Mouse (Mus musculus) ES-Bruce4 (cell line): ENCODE measurements around the gene Tcf7l2. TPM values are rescaled to one million over a fixed set of nuclear protein-coding genes. Genes with fewer than 3 reads are reported as not detected.

Experiments
- H3K27ac ChIP-seq: 2 replicates; pipeline ENCODE4 v1.5.1; 2012; ENCODE audit warnings: low read length, inconsistent platforms; ENCODE audit not compliant: insufficient read depth
- H3K27me3 ChIP-seq: 2 replicates; pipeline ENCODE4 v1.6.1; 2012; ENCODE audit warnings: mild to moderate bottlenecking, low read length, inconsistent platforms; ENCODE audit not compliant: control insufficient read depth, poor library complexity, insufficient read depth, severe bottlenecking
- H3K36me3 ChIP-seq: 2 replicates; pipeline ENCODE4 v1.6.1; 2012; ENCODE audit warnings: inconsistent platforms, mild to moderate bottlenecking, low read length, moderate library complexity; ENCODE audit not compliant: control insufficient read depth, poor library complexity, insufficient read depth, severe bottlenecking
- H3K4me1 ChIP-seq: one replicate; pipeline ENCODE4 v1.8.1; 2011; ENCODE audit warnings: low read length; ENCODE audit not compliant: control insufficient read depth, insufficient read depth
- H3K4me3 ChIP-seq: 2 replicates; pipeline ENCODE4 v1.5.1; 2011; ENCODE audit warnings: low read depth, mild to moderate bottlenecking, low read length
- H3K9ac ChIP-seq: 2 replicates; pipeline ENCODE4 v1.6.1; 2012; ENCODE audit warnings: low read depth, mild to moderate bottlenecking, inconsistent platforms; ENCODE audit not compliant: poor library complexity, severe bottlenecking
- H3K9me3 ChIP-seq: replicated peaks from 2 replicates; pipeline ENCODE4 v1.6.1; 2012; ENCODE audit warnings: mild to moderate bottlenecking, low read length, inconsistent platforms; ENCODE audit not compliant: control insufficient read depth, poor library complexity, insufficient read depth, severe bottlenecking
- CTCF ChIP-seq: IDR thresholded peaks from one replicate; pipeline ENCODE4 v1.8.1; 2011; ENCODE audit warnings: low read depth, low read length
- EP300 ChIP-seq: IDR thresholded peaks from 2 replicates; pipeline ENCODE4 v1.6.1; 2011; ENCODE audit warnings: low read depth, low read length; ENCODE audit not compliant: insufficient read depth
- POLR2A ChIP-seq: IDR thresholded peaks from one replicate; pipeline ENCODE4 v1.8.1; 2011; ENCODE audit warnings: low read length; ENCODE audit not compliant: insufficient read depth
- polyA plus RNA-seq: library from polyadenylated mRNA; stranded (reverse); fragments of >200 nt; gene quantifications from 2 replicates; pipeline ENCODE4 v1.2.4, GENCODE M21; 2011; ENCODE audit warnings: low read depth; ENCODE audit not compliant: missing spikeins, insufficient read depth, insufficient read length

Tcf7l2 gene
- polyA plus RNA-seq, 1 experiment = 23.8 TPM

- no peaks in the 10 kb centered on the region; the same call in 1 of the 2 replicates for H3K36me3 ChIP-seq
- no peak overlapping the region for H3K4me3 ChIP-seq
- no peak overlapping the region for H3K27ac ChIP-seq
- H3K9me3 ChIP-seq = no peaks in the 10 kb centered on the region; the same call in 1 of the 2 replicates
- H3K27me3 ChIP-seq = no peaks in the 10 kb centered on the region
- no peak overlapping the region for H3K9ac ChIP-seq
- no peak for TF ChIP-seq POLR2A
- no peak for TF ChIP-seq EP300
- peaks cover 6% of the 10 kb centered on the region for H3K4me1 ChIP-seq
Measured at GRCm38 (mm10) chr19:55747926-55748291, 6.3 kb downstream of the Tcf7l2 start.

GRCm38 (mm10) chr19:55748801-55749200, 7.2 kb downstream of the Tcf7l2 start:
- Histone ChIP-seq H3K4me3 (no peak overlapping the region), H3K27me3 (no peaks in the 10 kb centered on the region), H3K9me3 (no peaks in the 10 kb centered on the region; the same call in 1 of the 2 replicates), H3K4me1 (peaks cover 6% of the 10 kb centered on the region), H3K9ac (no peak overlapping the region), H3K27ac (no peak overlapping the region), H3K36me3 (no peaks in the 10 kb centered on the region; the same call in 1 of the 2 replicates)
- no peak for TF ChIP-seq CTCF
- TF ChIP-seq POLR2A = no peak
- TF ChIP-seq EP300 = no peak

GRCm38 (mm10) chr19:55749532-55749931, 7.9 kb downstream of the Tcf7l2 start:
- H3K4me3 ChIP-seq = no peak overlapping the region
- no peak overlapping the region for H3K27ac ChIP-seq
- H3K4me1 ChIP-seq = peaks cover 8% of the 10 kb centered on the region
- H3K9me3 ChIP-seq = no peaks in the 10 kb centered on the region; the same call in 1 of the 2 replicates
- H3K36me3 ChIP-seq = no peaks in the 10 kb centered on the region; the same call in 1 of the 2 replicates
- H3K9ac ChIP-seq = no peak overlapping the region
- TF ChIP-seq POLR2A (no peak), EP300 (no peak), CTCF (no peak)
- no peaks in the 10 kb centered on the region for H3K27me3 ChIP-seq

GRCm38 (mm10) chr19:55750048-55750447, 8.4 kb downstream of the Tcf7l2 start:
- no peak for TF ChIP-seq EP300
- TF ChIP-seq CTCF = no peak
- no peak for TF ChIP-seq POLR2A
- Histone ChIP-seq H3K4me1 (peaks cover 8% of the 10 kb centered on the region), H3K27ac (no peak overlapping the region), H3K36me3 (no peaks in the 10 kb centered on the region; the same call in 1 of the 2 replicates), H3K27me3 (no peaks in the 10 kb centered on the region), H3K9ac (no peak overlapping the region), H3K4me3 (no peak overlapping the region), H3K9me3 (no peaks in the 10 kb centered on the region; the same call in 1 of the 2 replicates)

- H3K27me3 ChIP-seq = no peaks in the 10 kb centered on the region
- TF ChIP-seq POLR2A = no peak
- TF ChIP-seq CTCF = no peak
- TF ChIP-seq EP300 = no peak
- peaks cover 5% of the 10 kb centered on the region for H3K4me1 ChIP-seq
- H3K36me3 ChIP-seq = no peaks in the 10 kb centered on the region; the same call in 1 of the 2 replicates
- no peak overlapping the region for H3K27ac ChIP-seq
- H3K9ac ChIP-seq = no peak overlapping the region
- H3K4me3 ChIP-seq = no peak overlapping the region
- H3K9me3 ChIP-seq = no peaks in the 10 kb centered on the region; the same call in 1 of the 2 replicates
Measured at GRCm38 (mm10) chr19:55750465-55750864, 8.8 kb downstream of the Tcf7l2 start.

- H3K36me3 ChIP-seq = no peaks in the 10 kb centered on the region
- no peak overlapping the region for H3K4me3 ChIP-seq
- H3K27me3 ChIP-seq = no peaks in the 10 kb centered on the region
- no peak overlapping the region for H3K27ac ChIP-seq
- TF ChIP-seq POLR2A = no peak
- TF ChIP-seq CTCF = no peak
- TF ChIP-seq EP300 = no peak
- H3K9ac ChIP-seq = no peak overlapping the region
- no peaks in the 10 kb centered on the region; the same call in 1 of the 2 replicates for H3K9me3 ChIP-seq
- peaks cover 4% of the 10 kb centered on the region for H3K4me1 ChIP-seq
Measured at GRCm38 (mm10) chr19:55752861-55753260, 11.2 kb downstream of the Tcf7l2 start.
